Mouse (Mus musculus) liver, postnatal 0 days (tissue): ENCODE results near the gene Phf21b. TPM values are rescaled to one million over a fixed set of nuclear protein-coding genes. Genes with fewer than 3 reads are reported as not detected.

Source experiments
- ATAC-seq: fragments of 200-750 bp; cut with Nextera tagmentation; 2 replicates; pipeline ENCODE4 v1.8.0; 2017; ENCODE audit warnings: mild to moderate bottlenecking, moderate library complexity
- DNase-seq: peaks from one replicate; pipeline ENCODE4 v3.0.0-alpha.2; 2016
- H3K27ac ChIP-seq: fragments of 300-500 bp; sonication (generic); 2 replicates; pipeline ENCODE4 v1.5.1; 2014; ENCODE audit warnings: antibody characterized with exemption, moderate library complexity, mild to moderate bottlenecking, low read depth
- H3K27me3 ChIP-seq: fragments of 300-500 bp; sonication (generic); 2 replicates; pipeline ENCODE4 v1.6.1; 2014; ENCODE audit warnings: low read length, control low read depth, mixed read lengths; ENCODE audit not compliant: insufficient read depth
- H3K36me3 ChIP-seq: fragments of 300-500 bp; sonication (generic); replicated peaks from 2 replicates; pipeline ENCODE4 v1.6.1; 2014; ENCODE audit warnings: mild to moderate bottlenecking, control low read depth, low read length, moderate library complexity, mixed read lengths; ENCODE audit not compliant: insufficient read depth
- H3K4me1 ChIP-seq: fragments of 300-500 bp; sonication (generic); 2 replicates; pipeline ENCODE4 v1.6.1; 2014; ENCODE audit warnings: antibody characterized with exemption, mild to moderate bottlenecking, control low read depth; ENCODE audit not compliant: insufficient read depth
- H3K4me2 ChIP-seq: fragments of 300-500 bp; sonication (generic); 2 replicates; pipeline ENCODE4 v1.6.1; 2014; ENCODE audit warnings: low read depth, mild to moderate bottlenecking, low read length, moderate library complexity, mixed read lengths
- H3K4me3 ChIP-seq: fragments of 300-500 bp; sonication (generic); 2 replicates; pipeline ENCODE4 v1.5.1; 2014; ENCODE audit warnings: low read depth, low read length
- H3K9ac ChIP-seq: fragments of 300-500 bp; sonication (generic); replicated peaks from 2 replicates; pipeline ENCODE4 v1.6.1; 2014; ENCODE audit warnings: mild to moderate bottlenecking, moderate library complexity
- H3K9me3 ChIP-seq: fragments of 300-500 bp; sonication (generic); 2 replicates; pipeline ENCODE4 v1.6.1; 2016; ENCODE audit warnings: mild to moderate bottlenecking, control low read depth, low read length, mixed read lengths
- CTCF ChIP-seq: sonication (generic); IDR thresholded peaks from 2 replicates; pipeline ENCODE4 v1.5.1; 2016; ENCODE audit warnings: antibody characterized with exemption, low read depth
- EP300 ChIP-seq: IDR thresholded peaks from 2 replicates; pipeline ENCODE4 v1.6.1; 2016; ENCODE audit warnings: antibody characterized with exemption, low read depth, mild to moderate bottlenecking
- WGBS: fragments of 180-500 bp; shearing (Covaris S2); extraction: QIAGEN DNeasy Blood & Tissue Kit; methylation state at CpG from one replicate; pipeline ENCODE4 v1.1.7; 2014; ENCODE audit not compliant: insufficient replicate concordance; 5-methylcytosine and 5-hydroxymethylcytosine counted together
- polyA plus RNA-seq: library from polyadenylated mRNA; unstranded; fragments of >200 nt; fragmentation: Nextera tagmentation; extraction: Ambion mirVana; gene quantifications from 2 replicates; pipeline ENCODE4 v1.2.1, GENCODE M21; 2015

The Phf21b gene
- polyA plus RNA-seq, 1 experiment from 2014 or later = not detected

- Histone ChIP-seq H3K9ac (no peak overlapping the region), H3K4me3 (no peak overlapping the region), H3K27me3 (no peaks in the 10 kb centered on the region), H3K36me3 (no peaks in the 10 kb centered on the region), H3K27ac (no peak overlapping the region), H3K4me2 (no peak overlapping the region), H3K9me3 (no peaks in the 10 kb centered on the region), H3K4me1 (no peaks in the 10 kb centered on the region)
- TF ChIP-seq EP300 (no peak), CTCF (no peak)
- 63% methylated on average over 3 of the region's 3 CpGs for WGBS
- ATAC-seq (no peak), DNase-seq (no peak)
These were observed 38.3 kb downstream of the Phf21b start for GRCm38 (mm10) chr15:84817589-84817988.

- 64% methylated on average over 4 of the region's 4 CpGs for WGBS
- no peak for ATAC-seq
- no peaks in the 10 kb centered on the region for H3K4me1 ChIP-seq
These were observed 40.7 kb downstream of the Phf21b start for GRCm38 (mm10) chr15:84815171-84815570.

DNA sequence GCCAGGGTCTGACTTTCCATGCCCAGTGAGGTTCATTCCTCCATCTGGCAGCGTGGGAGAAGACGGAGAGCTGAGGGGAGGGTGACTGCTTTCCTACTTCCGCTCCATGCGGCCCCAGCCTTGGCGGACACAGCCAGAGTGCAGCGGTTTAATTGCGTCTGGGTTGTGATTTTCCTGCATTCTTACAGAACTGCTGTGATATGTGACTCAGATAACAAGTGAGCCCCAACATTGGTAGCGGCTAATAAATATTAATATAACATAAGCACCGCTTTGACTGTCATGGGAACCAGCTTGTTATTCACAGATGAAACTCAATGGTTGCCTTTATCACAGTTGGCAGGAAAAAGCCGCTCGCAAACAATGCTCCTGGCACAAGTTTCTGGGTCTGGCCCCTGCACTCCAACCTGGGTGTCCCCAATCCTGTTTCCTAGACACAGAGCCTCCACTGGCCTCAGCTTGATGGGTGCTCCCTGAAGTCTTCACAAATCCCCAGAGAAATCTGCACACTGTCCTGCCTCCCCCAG is 43.0 kb downstream of the Phf21b start:
- no peak overlapping the region for H3K4me3 ChIP-seq
- DNase-seq = no peak
- no peaks in the 10 kb centered on the region for H3K9me3 ChIP-seq
- no peak overlapping the region for H3K4me2 ChIP-seq
- no peak overlapping the region for H3K9ac ChIP-seq
- 84% methylated on average over 11 of the region's 11 CpGs for WGBS
- TF ChIP-seq CTCF (no peak), EP300 (no peak)
- H3K4me1 ChIP-seq = no peaks in the 10 kb centered on the region
- no peak for ATAC-seq
- no peaks in the 10 kb centered on the region for H3K36me3 ChIP-seq
- H3K27me3 ChIP-seq = no peaks in the 10 kb centered on the region
- H3K27ac ChIP-seq = no peak overlapping the region

More at GRCm38 (mm10) chr15:84815171-84815570, 40.7 kb downstream of the Phf21b start:
- Histone ChIP-seq H3K4me3 (no peak overlapping the region), H3K9ac (no peak overlapping the region), H3K36me3 (no peaks in the 10 kb centered on the region), H3K9me3 (no peaks in the 10 kb centered on the region), H3K4me2 (no peak overlapping the region), H3K27me3 (no peaks in the 10 kb centered on the region), H3K27ac (no peak overlapping the region)
- no peak for DNase-seq
- no peak for TF ChIP-seq EP300

GRCm38 (mm10) chr15:84811126-84811525 is 44.7 kb downstream of the Phf21b start:
- no peak overlapping the region for H3K27ac ChIP-seq
- H3K9me3 ChIP-seq = no peaks in the 10 kb centered on the region
- no peaks in the 10 kb centered on the region for H3K27me3 ChIP-seq
- H3K4me1 ChIP-seq = no peaks in the 10 kb centered on the region
- H3K9ac ChIP-seq = no peak overlapping the region
- no peaks in the 10 kb centered on the region for H3K36me3 ChIP-seq
- no peak for DNase-seq
- TF ChIP-seq CTCF (no peak), EP300 (no peak)
- 59% methylated on average over 5 of the region's 5 CpGs for WGBS
- H3K4me2 ChIP-seq = no peak overlapping the region
- H3K4me3 ChIP-seq = no peak overlapping the region
- no peak for ATAC-seq

DNA sequence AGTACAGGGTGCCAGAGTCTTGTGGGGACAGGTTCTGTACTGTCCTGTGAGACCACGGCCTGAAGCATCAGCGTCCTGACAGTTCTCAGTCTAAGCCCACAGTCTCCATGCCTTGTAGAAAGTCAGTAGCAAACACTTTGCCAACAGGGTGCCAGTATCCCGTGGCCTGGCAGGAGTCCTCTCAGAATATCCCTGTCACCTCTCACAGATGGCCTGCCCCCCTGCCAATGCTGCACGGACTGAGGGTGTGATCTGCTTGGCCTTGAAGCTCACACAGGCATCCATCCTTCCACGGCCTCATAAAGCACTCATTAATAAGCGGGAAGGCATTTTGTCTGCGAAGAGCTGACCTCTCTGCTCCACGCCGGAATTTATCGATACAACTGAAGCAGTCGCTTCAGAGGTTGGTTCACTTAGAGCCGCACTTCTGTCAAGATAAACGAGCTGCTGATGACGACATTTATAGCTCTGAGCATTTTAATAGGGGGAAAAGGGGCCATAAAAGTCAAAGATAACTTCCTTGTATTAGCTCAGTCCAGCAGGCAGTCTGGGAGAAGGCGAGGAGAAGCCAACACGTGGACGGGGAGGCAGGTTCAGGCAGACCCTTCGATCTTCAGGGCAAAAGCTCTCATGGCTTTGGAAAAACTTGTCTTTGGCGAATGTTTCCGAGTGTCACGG is 46.4 kb downstream of the Phf21b start:
- no peak for TF ChIP-seq CTCF
- TF ChIP-seq EP300 = no peak
- Histone ChIP-seq H3K9me3 (no peaks in the 10 kb centered on the region), H3K4me2 (no peak overlapping the region), H3K4me3 (no peak overlapping the region), H3K4me1 (no peaks in the 10 kb centered on the region), H3K9ac (no peak overlapping the region), H3K36me3 (no peaks in the 10 kb centered on the region), H3K27ac (no peak overlapping the region), H3K27me3 (no peaks in the 10 kb centered on the region)
- no peak for DNase-seq
- WGBS = 67% methylated on average over 21 of the region's 21 CpGs
- no peak for ATAC-seq

- 50% methylated on average over 3 of the region's 3 CpGs for WGBS
- TF ChIP-seq EP300 (no peak), CTCF (peak; percentile 75)
- Histone ChIP-seq H3K9ac (no peak overlapping the region), H3K9me3 (no peaks in the 10 kb centered on the region), H3K27ac (no peak overlapping the region), H3K4me2 (no peak overlapping the region), H3K4me1 (no peaks in the 10 kb centered on the region), H3K36me3 (no peaks in the 10 kb centered on the region), H3K4me3 (no peak overlapping the region), H3K27me3 (no peaks in the 10 kb centered on the region)
- ATAC-seq (no peak), DNase-seq (peak; percentile 64)
These were observed 52.2 kb downstream of the Phf21b start for GRCm38 (mm10) chr15:84803685-84804084.
